ENCODE assay signal across 34 mouse cellular contexts in the genomic region with DNA sequence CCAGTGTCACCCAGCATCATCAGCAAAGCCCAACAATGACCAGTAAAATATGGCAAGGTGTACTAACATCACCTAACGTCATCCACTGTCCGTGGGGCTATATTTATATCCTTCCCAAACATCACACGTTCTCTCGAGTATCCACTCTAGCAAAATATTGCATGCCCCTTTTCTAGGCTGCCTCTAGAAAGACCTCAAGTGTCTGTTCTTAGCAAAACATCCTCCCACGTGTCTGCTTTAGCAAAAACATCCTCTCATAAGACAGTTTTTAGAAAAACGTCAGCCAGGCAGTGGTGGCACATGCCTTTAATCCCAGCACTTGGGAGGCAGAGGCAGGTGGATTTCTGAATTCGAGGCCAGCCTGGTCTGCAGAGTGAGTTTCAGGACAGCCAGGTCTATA. TPM values are rescaled to one million over a fixed set of nuclear protein-coding genes. Genes with fewer than 3 reads are reported as not detected.
"Had no signal": no experiment of that assay in that cellular context is flagged by ENCODE, and none has a peak within 500 bp of the region (broad histone marks: within the 10 kb centered on the region; RNA-seq: fewer than 3 reads in every experiment).

No protein-coding gene starts in this region.

- ATAC-seq: hindbrain, postnatal 0 days; intestine, embryonic 16.5 days had no signal

- DNase-seq: gastrocnemius, adult 2 months; gastrocnemius, postnatal 10 days; gastrocnemius, postnatal 25 days; heart, adult 18-20 months; heart, postnatal 10 days; heart, postnatal 36 days; kidney, adult 11 months; kidney, adult 2 months; kidney, adult 9 months; kidney, postnatal 10 days; kidney, postnatal 25 days; kidney, postnatal 4 days; layer of hippocampus, adult 9-11 months; layer of hippocampus, postnatal 36 days; liver; liver, embryonic 13.5 days had no signal

RNA-seq across cellular contexts. Expression of a gene that starts 7.6 kb away (rescaled TPM):
- total RNA-seq: gastrocnemius, adult 2 months; granulocyte monocyte progenitor cell, adult 5-6 weeks; heart, postnatal 10 days; hematopoietic stem cell, adult 5-6 weeks; hindbrain, postnatal 0 days; layer of hippocampus, postnatal 14 days; left cerebral cortex, postnatal 10 days; left cerebral cortex, postnatal 25 days had no signal
- polyA plus RNA-seq: heart, embryonic 10.5 days; heart, embryonic 12.5 days; heart, embryonic 14.5 days; hindbrain, embryonic 11.5 days; hindbrain, embryonic 15.5 days; hindbrain, postnatal 0 days; intestine, embryonic 16.5 days; kidney, adult 2 months; kidney, embryonic 16.5 days; limb, embryonic 10.5 days; limb, embryonic 12.5 days; limb, embryonic 14.5 days; liver, embryonic 11.5 days; liver, embryonic 15.5 days had no signal
